Mouse (Mus musculus) small intestine, adult 2 months (tissue): ENCODE results near the gene C87436.

Experiments
- CTCF ChIP-seq: fragments of 200-500 bp; IDR thresholded peaks from 2 replicates; pipeline ENCODE4 v1.5.1; 2012; ENCODE audit warnings: low read depth, mild to moderate bottlenecking, control low read depth, inconsistent platforms, low read length, moderate library complexity, mixed read lengths; ENCODE audit not compliant: insufficient replicate concordance, insufficient read length; ENCODE audit errors: extremely low read depth
- POLR2A ChIP-seq: fragments of 200-500 bp; IDR thresholded peaks from 2 replicates; pipeline ENCODE4 v1.6.1; 2012; ENCODE audit warnings: low read depth, mild to moderate bottlenecking, control low read depth, inconsistent platforms, low read length, moderate library complexity

DNA sequence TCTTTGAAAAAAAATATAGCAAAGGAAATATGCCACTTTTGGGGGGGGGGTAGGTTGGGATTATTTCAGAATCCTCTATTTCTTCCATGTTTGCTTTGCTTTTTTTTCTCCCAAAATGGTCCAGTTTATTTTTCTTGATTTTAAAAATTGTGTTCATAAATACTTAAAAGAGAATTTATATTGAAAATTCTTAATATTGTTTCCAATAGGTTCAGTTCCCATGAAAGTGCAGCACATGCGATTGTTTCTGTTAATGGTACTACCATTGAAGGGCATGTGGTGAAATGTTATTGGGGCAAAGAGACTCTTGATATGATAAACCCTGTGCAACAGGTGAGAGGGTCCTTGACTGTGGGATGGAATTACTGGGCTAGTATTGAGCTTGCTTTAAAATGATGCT lies 11.8 kb upstream of the C87436 start, which contains the start of gene Gm44790:
- TF ChIP-seq POLR2A (no peak), CTCF (no peak)
